Mouse (Mus musculus) activated CD4-positive, CD25-positive, alpha-beta regulatory T cell, adult 9 weeks (primary cell): ENCODE results near the gene Ang. TPM values are rescaled to one million over a fixed set of nuclear protein-coding genes. Genes with fewer than 3 reads are reported as not detected.

Experiments used
- polyA plus RNA-seq: library from polyadenylated mRNA; unstranded; fragments of 100-300 nt; shearing (Covaris generic); gene quantifications from one replicate; pipeline ENCODE4 v1.2.1, GENCODE M21; 2017

The Ang gene
- 4.4 TPM for polyA plus RNA-seq

DNA sequence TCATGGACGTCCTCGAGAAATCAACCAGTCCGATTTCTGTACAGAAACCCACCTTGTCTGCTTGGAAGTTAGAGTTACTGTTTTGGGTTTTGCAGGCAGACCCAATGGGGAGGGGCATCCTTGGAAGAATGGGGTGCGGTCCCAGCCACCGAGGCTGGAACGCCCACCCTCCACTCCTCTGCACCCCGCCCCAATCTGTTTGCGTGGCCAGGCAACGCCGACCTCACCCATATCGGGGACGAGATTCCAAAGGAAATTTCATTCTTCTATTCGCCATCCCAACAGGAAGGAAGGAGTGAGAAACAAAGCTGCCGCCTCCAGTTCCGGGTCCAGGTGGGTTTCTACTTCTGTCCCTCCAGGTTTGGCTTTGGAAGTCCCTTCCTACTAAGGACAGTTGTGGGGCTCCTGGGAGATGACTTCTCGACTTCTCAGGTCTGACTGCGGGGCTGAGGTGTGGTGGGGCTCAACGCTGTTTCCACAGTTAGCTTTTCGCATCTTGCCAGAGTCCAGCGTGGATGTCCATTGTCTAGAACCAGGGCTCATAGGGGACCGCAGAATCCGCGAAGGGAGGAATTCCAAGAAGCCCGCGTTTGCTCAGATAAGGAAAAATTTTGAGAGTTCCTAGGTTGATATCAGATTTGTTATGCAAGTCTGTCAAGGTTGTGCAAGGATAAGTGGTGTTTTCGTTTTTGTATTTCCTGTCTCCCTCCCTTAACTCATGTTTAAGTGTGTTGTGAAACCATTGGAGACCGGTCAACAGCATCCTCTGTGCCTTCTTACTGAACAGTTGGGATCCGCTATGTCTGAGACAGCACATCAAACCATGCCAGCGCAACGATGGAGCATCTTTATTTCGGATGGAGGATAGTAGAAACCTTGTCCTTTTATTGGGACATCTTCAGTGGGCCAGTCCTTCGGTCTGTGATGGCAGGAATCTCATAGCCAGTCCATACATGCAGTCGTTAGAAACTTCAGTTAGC, at the start of gene Ang, which contains the start of gene Rnase4:
Gene Ang, plus strand, starts transcription at position 230 of the 980 bp plus-strand sequence.
Gene Rnase4, plus strand, starts transcription at position 157 of the 980 bp plus-strand sequence.

DNA sequence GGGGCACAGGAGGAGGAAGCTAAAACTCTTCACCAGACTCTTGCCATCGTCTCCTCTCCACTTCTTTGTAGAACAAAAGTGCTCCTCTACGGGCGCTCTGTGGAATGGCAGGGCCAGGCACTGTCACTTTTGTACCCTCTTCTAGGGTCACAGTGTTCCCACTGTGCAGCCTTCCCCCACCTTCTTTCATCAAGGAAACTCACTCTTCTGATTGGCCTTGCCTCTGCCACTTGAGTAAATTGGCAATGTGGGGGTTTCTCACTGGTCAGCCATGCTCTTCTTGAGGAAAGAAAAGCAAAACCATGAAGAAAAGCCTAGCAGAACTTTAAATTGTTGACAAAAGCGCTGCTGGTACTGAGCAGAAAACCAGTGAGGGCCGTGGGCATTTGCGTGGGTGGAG, 49.2 kb upstream of the Ang start, which contains the start of gene Rnase9:
Gene Rnase9, minus strand, starts transcription at position 101 of the 400 bp plus-strand sequence.

DNA sequence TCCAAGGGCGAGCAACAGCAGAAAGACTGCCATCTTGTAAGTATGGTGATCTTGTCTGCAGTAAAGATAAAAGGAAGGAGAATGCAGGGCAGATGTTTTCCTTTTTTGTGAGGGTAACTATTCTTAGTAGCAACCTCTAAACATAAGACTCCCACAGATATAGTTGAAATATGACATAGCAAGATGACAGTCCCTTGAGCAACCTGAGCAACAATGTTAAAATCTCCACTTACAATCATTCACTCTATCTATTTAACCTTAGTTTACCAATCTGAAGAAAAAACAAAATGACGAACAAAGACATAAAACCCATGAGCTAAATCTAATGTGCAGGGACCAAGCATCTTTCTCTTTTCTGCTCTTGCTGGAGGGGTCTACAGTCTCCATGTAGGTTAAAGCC, 40.9 kb upstream of the Ang start, which contains the start of gene Rnase11:
Gene Rnase11, minus strand, starts transcription at position 101 of the 400 bp plus-strand sequence.

DNA sequence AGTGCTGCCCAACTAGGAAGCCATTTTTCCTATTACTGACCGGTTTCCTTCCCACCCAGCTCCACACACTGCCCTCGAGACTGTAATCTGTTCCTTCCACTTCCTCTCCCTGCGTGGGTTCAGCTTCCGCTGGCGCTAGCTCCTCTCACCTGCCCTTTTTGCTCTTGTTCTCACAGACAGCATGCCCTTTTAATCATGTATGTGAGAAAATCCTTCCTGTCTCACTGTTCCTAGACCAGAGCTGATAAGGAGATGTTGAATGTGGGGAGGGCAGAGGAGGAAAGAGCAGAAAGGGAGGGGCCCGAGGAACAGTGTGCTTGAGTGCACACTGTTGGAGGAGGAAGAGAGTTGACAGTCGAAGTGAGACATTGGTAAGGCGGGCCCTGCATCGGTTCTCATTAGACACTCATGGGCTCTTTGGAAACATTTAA, 33.5 kb upstream of the Ang start, which contains the start of gene Rnase12:
Gene Rnase12, minus strand, starts transcription at position 261 of the 431 bp plus-strand sequence.

DNA sequence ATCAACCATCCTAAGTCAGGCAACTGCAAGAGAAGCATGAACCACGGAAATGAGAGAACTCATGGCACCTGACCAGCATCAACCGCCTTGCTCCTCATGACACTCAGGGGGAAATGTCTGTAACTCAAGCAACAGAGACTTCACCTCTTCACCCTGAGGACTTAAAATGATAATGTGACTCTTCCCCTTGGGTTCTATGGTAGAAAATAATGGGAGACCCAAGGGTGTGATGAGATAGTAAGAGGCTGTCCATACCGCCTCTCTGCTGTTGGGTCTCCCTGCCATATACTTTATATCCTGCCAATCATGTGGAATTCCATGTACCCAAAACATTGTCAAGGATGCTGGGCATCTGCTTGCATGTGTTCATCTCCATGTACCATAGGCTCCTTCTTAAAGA, 16.6 kb upstream of the Ang start, which contains the start of gene Olfr750:
Gene Olfr750, minus strand, starts transcription at position 101 of the 400 bp plus-strand sequence.

DNA sequence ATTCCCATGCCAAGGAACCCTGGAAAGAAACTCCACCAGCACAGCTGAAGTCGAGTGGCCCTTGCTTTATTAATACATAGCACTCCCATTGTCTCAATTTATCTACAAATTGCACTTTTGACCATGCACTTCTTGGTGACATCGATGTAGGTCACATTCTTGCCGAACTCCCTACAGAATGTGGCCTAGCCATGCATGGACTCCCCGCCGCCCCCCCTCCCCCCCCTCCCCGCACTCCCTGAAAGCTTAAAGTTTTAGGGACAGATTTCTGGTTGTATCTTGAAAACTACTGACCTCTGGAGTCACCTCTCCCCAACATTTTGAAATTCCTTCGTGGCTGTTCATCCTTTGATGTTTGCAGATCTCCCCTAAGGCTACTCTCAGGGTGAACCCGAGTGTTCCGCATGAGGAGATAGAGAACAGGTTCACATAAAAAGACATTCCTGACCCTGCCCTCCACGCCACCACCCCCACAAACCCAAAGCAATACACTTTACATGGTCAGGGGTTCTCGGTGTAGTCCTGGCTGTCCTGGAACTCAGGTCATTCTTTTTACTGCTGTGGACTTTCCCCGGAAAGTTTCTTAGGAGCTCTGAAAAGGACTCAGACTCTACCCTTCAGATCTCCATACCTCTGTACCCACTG, 23.1 kb downstream of the Ang start, which contains the start of gene Eddm3b:
Gene Eddm3b, plus strand, starts transcription at position 511 of the 645 bp plus-strand sequence.

DNA sequence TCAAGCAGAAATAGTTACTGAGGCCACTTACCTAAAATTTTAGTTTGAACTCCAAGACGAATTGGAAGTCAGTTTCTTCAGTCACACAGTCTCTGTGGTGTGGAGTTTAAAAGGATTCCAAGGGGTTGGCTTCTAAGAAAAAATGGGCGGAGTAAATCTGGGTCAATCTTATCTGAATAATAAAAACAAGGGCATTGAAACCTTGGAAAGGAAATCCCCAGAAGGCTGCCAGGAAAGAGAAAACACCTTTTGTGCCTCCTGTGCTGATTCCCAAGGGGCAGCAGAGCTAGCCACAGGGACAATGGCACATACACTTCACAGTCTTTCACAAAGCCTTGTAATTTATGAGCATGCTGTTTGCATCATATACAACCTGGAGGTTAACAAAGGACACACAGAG, 55.7 kb downstream of the Ang start, which contains the start of gene Rnase1:
Gene Rnase1, minus strand, starts transcription at position 101 of the 400 bp plus-strand sequence.

Other genes starting within 250 kb of the Ang start
- 27.8 TPM for gene Tep1, start 220.6 kb upstream of the Ang start, polyA plus RNA-seq
- gene Klhl33, start 193.6 kb upstream of the Ang start, polyA plus RNA-seq = 0.05 TPM
- gene Osgep, start 166.3 kb upstream of the Ang start, polyA plus RNA-seq = 94.6 TPM
- 66.3 TPM for gene Apex1, start 166.2 kb upstream of the Ang start, polyA plus RNA-seq
- 8.1 TPM for gene Pip4p1, start 160.3 kb upstream of the Ang start, polyA plus RNA-seq
- 80.7 TPM for gene Pnp, start 160.1 kb upstream of the Ang start, polyA plus RNA-seq
- not detected for gene Gm49342, start 146.6 kb upstream of the Ang start, polyA plus RNA-seq
- gene Pnp2, start 135.2 kb upstream of the Ang start, polyA plus RNA-seq = 0.83 TPM
- not detected for gene Rnase10, start 83.4 kb upstream of the Ang start, polyA plus RNA-seq
- gene Rnase9, start 49.3 kb upstream of the Ang start, polyA plus RNA-seq = not detected
- not detected for gene Rnase11, start 41.0 kb upstream of the Ang start, polyA plus RNA-seq
- not detected for gene Rnase12, start 33.5 kb upstream of the Ang start, polyA plus RNA-seq
- not detected for gene Olfr750, start 16.7 kb upstream of the Ang start, polyA plus RNA-seq
- gene Rnase4, start 73 bp upstream of the Ang start, polyA plus RNA-seq = 22.8 TPM
- gene Eddm3b, start 23.3 kb downstream of the Ang start, polyA plus RNA-seq = not detected
- 1.2 TPM for gene Rnase6, start 32.8 kb downstream of the Ang start, polyA plus RNA-seq
- gene Rnase1, start 55.6 kb downstream of the Ang start, polyA plus RNA-seq = not detected
- gene Rnase2b, start 71.1 kb downstream of the Ang start, polyA plus RNA-seq = not detected
- not detected for gene Ang2, start 108.0 kb downstream of the Ang start, polyA plus RNA-seq
- gene Ear14, start 112.2 kb downstream of the Ang start, polyA plus RNA-seq = not detected
- not detected for gene Rnase2a, start 165.0 kb downstream of the Ang start, polyA plus RNA-seq